Mouse (Mus musculus) lung, postnatal 0 days (tissue): ENCODE data around the gene Vgll4. TPM values are rescaled to one million over a fixed set of nuclear protein-coding genes. Genes with fewer than 3 reads are reported as not detected.

Source experiments
- ATAC-seq: fragments of 200-750 bp; cut with Nextera tagmentation; 2 replicates; pipeline ENCODE4 v1.8.0; 2017; ENCODE audit warnings: moderate library complexity
- DNase-seq: peaks from one replicate; pipeline ENCODE4 v3.0.0-alpha.2; 2016; ENCODE audit warnings: low spot score
- H3K27ac ChIP-seq: fragments of 300-500 bp; sonication (generic); 2 replicates; pipeline ENCODE4 v1.5.1; 2014; ENCODE audit warnings: antibody characterized with exemption, mild to moderate bottlenecking, low read length, mixed read lengths
- H3K27me3 ChIP-seq: fragments of 300-500 bp; sonication (generic); replicated peaks from 2 replicates; pipeline ENCODE4 v1.6.1; 2014; ENCODE audit warnings: low read length, mixed read lengths; ENCODE audit not compliant: insufficient read depth
- H3K36me3 ChIP-seq: fragments of 300-500 bp; sonication (generic); 2 replicates; pipeline ENCODE4 v1.6.1; 2014; ENCODE audit warnings: low read length, mixed read lengths; ENCODE audit not compliant: insufficient read depth
- H3K4me1 ChIP-seq: fragments of 300-500 bp; sonication (generic); 2 replicates; pipeline ENCODE4 v1.6.1; 2014; ENCODE audit warnings: antibody characterized with exemption, low read depth, low read length, mixed read lengths; ENCODE audit not compliant: insufficient read depth
- H3K4me2 ChIP-seq: fragments of 300-500 bp; sonication (generic); replicated peaks from 2 replicates; pipeline ENCODE4 v1.6.1; 2014; ENCODE audit warnings: low read depth, mild to moderate bottlenecking, low read length, moderate library complexity, mixed read lengths
- H3K4me3 ChIP-seq: fragments of 300-500 bp; sonication (generic); 2 replicates; pipeline ENCODE4 v1.5.1; 2014; ENCODE audit warnings: low read depth, low read length
- H3K9ac ChIP-seq: fragments of 300-500 bp; sonication (generic); replicated peaks from 2 replicates; pipeline ENCODE4 v1.6.1; 2014; ENCODE audit warnings: low read depth, mild to moderate bottlenecking
- H3K9me3 ChIP-seq: fragments of 300-500 bp; sonication (generic); 2 replicates; pipeline ENCODE4 v1.6.1; 2016; ENCODE audit warnings: low read length, mixed read lengths
- CTCF ChIP-seq: IDR thresholded peaks from 2 replicates; pipeline ENCODE4 v1.5.1; 2016; ENCODE audit warnings: antibody characterized with exemption, mild to moderate bottlenecking
- EP300 ChIP-seq: IDR thresholded peaks from 2 replicates; pipeline ENCODE4 v1.6.1; 2016; ENCODE audit warnings: antibody characterized with exemption, mild to moderate bottlenecking, control low read depth
- WGBS: fragments of 180-500 bp; shearing (Covaris S2); extraction: QIAGEN DNeasy Blood & Tissue Kit; methylation state at CpG from one replicate; pipeline ENCODE4 v1.1.7; 2014; 5-methylcytosine and 5-hydroxymethylcytosine counted together
- polyA plus RNA-seq: library from polyadenylated mRNA; unstranded; fragments of >200 nt; fragmentation: Nextera tagmentation; extraction: Ambion mirVana; gene quantifications from 2 replicates; pipeline ENCODE4 v1.2.1, GENCODE M21; 2015

Gene Vgll4
- polyA plus RNA-seq, 1 experiment from 2014 or later = 104 TPM

DNA sequence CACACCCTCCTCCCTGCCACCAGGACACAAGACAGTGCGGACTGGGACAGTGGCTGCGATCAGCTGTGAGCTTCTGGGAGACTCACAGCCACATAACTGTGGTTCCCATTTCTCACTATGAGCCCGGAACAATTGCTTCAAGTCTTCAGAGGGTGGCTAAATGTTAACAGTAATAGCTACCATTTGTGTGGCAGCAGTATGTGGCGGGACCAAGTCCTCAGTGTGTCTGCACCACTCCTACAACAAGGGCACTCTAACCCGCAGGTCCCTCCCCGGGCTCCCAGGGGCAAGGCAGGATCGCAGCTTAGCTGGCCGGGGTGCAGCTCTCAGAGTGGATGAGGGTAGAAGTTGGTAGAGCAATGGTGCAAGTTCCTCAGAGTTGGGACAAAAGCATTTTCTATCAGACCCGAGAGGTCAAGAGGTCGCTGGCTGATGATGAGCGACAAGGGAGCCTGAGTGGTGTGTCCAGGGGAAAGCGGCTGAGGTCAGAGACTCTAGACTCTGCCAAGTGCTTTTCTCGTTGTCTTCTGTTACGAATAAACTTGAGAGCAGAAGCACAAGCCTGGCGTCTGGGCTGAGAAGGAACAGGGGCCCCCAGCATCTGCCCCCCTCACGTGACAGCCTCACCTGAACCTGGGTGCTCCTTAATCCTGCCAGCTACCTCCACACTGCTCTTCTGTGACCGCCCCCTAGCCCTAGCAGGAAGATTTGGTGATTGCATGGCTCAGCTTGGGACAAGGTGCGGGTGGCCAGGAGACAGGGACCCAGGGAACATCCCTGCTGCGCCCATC, 95.5 kb downstream of the Vgll4 start:
- peak overlapping the region; percentile 63 for H3K9ac ChIP-seq
- peak overlapping the region; percentile 35 for H3K4me3 ChIP-seq
- peak; percentile 16 for ATAC-seq
- peak; percentile 29 for TF ChIP-seq CTCF
- no peak for TF ChIP-seq EP300
- WGBS = 7% methylated on average over 19 of the region's 19 CpGs
- peaks cover 49% of the 10 kb centered on the region for H3K4me1 ChIP-seq
- H3K9me3 ChIP-seq = no peaks in the 10 kb centered on the region
- no peaks in the 10 kb centered on the region for H3K27me3 ChIP-seq
- peak; percentile 58 for DNase-seq
- peak overlapping the region; percentile 73 for H3K4me2 ChIP-seq
- peak overlapping the region; percentile 96 for H3K27ac ChIP-seq
- H3K36me3 ChIP-seq = 0 out of 2 replicates have a peak, but pooled peaks cover 4% of the 10 kb centered on the region

DNA sequence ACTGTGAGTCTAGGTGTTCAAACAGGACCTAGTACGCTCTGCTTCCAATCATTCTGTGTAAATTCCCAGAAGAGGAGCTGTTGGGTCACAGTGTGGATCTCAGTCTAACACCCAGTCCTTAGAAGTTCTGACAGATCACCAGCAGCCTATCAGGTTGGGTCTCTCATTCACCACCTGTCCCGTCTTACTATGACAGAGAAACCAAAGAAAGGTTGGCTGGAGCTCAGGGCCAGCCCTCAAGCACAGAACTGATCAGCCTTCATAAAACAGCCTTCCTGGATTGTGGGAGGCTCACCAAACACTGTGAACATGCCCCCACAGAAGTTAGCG, 96.0 kb downstream of the Vgll4 start:
- 51% methylated on average over 3 of the region's 3 CpGs for WGBS
- Histone ChIP-seq H3K27ac (peak overlapping the region; percentile 96), H3K27me3 (no peaks in the 10 kb centered on the region), H3K4me1 (peaks cover 43% of the 10 kb centered on the region), H3K4me2 (peak overlapping the region; percentile 73), H3K4me3 (no peak overlapping the region), H3K9me3 (no peaks in the 10 kb centered on the region), H3K36me3 (0 out of 2 replicates have a peak, but pooled peaks cover under 1% of the 10 kb centered on the region), H3K9ac (peak overlapping the region; percentile 63)
- DNase-seq (no peak), ATAC-seq (no peak)
- TF ChIP-seq CTCF (no peak), EP300 (no peak)

DNA sequence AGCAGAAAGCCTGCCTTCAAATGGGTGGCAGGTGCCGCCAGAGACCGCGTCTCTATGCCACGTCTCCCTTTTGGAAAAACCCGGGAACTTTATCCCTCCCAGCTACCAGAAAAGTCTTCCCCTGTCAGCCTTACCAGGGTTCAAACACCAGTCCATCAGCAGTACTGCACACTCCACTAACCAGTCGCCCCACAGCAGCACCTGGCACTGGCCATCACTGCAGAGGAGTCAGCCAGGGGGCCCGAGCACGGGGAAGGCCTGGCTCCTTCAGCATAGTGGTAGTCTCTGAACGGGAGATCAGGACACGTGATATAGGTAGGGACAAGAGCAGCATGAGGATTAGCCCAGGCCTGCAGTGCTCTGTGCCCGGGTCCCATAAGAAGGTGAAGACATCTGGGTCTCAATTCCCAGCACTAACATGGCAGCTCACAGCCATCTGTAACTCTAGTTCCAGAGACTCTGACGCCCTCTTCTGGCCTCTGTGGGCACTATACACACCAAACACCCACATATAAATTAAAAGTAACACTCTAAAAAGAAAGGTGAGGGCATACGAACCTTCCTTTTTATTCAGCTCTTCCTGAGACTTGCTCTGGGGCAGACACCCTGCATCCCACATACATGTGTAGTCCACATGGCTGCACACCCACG, 98.7 kb downstream of the Vgll4 start:
- peak; percentile 21; the same call in 1 of the 2 replicates for TF ChIP-seq CTCF
- no peak for TF ChIP-seq EP300
- no peak overlapping the region for H3K27ac ChIP-seq
- WGBS = 81% methylated on average over 14 of the region's 14 CpGs
- H3K4me1 ChIP-seq = peaks cover 31% of the 10 kb centered on the region
- no peaks in the 10 kb centered on the region for H3K27me3 ChIP-seq
- no peak overlapping the region for H3K9ac ChIP-seq
- H3K4me2 ChIP-seq = no peak overlapping the region
- ATAC-seq (no peak), DNase-seq (no peak)
- H3K9me3 ChIP-seq = no peaks in the 10 kb centered on the region
- no peaks in the 10 kb centered on the region for H3K36me3 ChIP-seq
- H3K4me3 ChIP-seq = no peak overlapping the region

DNA sequence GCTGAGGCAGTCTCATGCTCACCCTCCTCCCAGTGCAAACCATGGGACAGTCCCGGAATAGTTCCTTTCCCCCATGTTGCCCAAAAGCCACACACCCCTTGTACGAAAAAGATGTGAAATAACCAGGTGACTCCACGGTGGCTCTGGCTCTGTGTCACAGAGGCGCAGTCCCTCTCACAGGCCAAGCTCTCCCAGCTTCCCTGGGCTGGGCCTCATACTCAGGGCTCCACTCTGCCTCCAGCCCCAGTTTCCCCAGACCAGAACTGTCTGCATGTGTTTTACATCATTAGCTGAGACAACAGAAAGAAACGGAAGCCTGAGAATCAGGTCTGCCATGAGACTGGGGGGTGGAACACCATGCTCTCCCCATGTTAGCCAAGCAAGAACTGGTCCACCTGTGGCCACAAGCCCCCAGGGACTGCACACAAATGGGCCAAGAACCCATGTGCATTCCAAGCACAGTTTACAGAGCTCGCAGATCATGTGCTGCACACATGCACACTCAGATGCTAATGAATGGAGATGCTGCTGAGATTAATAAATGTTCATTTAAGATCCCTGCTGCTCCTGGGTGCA, 100.2 kb downstream of the Vgll4 start:
- 66% methylated on average over 6 of the region's 6 CpGs for WGBS
- Histone ChIP-seq H3K9ac (no peak overlapping the region), H3K4me1 (peaks cover 22% of the 10 kb centered on the region; the same call in 1 of the 2 replicates), H3K27me3 (no peaks in the 10 kb centered on the region), H3K36me3 (no peaks in the 10 kb centered on the region), H3K9me3 (no peaks in the 10 kb centered on the region), H3K4me2 (no peak overlapping the region), H3K27ac (no peak overlapping the region), H3K4me3 (no peak overlapping the region)
- DNase-seq = no peak
- ATAC-seq = no peak
- TF ChIP-seq EP300 = no peak
- TF ChIP-seq CTCF = no peak

DNA sequence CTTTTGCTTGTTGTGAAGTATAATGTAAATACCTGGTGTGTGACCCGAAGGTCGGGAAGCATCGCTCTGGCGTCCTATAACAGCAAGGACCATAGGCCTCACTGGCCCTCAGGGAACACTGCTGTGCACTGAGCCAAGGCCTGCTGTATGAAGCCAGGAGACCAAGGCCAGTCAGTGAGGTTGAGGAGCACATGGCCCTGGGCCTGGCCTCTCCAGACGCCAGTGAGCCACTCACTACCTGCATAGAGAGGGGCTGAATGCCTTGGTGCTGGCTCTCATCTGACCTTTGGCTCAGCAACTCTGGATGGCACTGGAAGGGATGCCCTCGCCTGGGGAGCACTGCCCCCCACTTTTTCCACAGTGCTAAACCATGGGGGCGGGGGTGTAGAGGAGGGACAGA, 101.1 kb downstream of the Vgll4 start:
- TF ChIP-seq CTCF (no peak), EP300 (no peak)
- Histone ChIP-seq H3K36me3 (peaks cover under 1% of the 10 kb centered on the region; the same call in 1 of the 2 replicates), H3K4me3 (no peak overlapping the region), H3K9ac (no peak overlapping the region), H3K9me3 (no peaks in the 10 kb centered on the region), H3K27ac (no peak overlapping the region), H3K4me2 (no peak overlapping the region), H3K27me3 (no peaks in the 10 kb centered on the region), H3K4me1 (peaks cover 14% of the 10 kb centered on the region)
- ATAC-seq (no peak), DNase-seq (no peak)
- WGBS = 74% methylated on average over 7 of the region's 7 CpGs

DNA sequence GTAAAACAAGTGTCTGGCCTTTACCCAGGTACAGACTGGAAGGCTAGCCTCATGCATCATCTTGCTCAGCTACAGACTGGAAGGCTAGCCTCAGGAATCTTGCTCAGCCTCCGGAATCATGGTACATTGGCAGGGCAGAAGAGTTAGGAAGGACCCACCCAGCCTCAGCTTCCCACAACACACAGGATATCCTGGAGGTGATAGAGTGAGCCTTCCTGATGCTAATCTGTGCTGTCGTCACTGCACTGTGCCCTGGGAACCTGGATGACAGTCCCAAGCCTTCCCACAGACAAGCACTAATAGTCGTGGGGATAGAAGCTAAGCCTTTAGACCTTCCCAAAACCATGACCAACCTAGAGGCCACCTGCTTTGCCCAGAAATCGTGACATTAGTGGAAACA, 103.2 kb downstream of the Vgll4 start:
- Histone ChIP-seq H3K4me1 (peaks cover 13% of the 10 kb centered on the region), H3K4me2 (no peak overlapping the region), H3K27me3 (no peaks in the 10 kb centered on the region), H3K4me3 (no peak overlapping the region), H3K9ac (no peak overlapping the region), H3K27ac (peak overlapping the region; percentile 85), H3K36me3 (peaks cover 14% of the 10 kb centered on the region), H3K9me3 (no peaks in the 10 kb centered on the region)
- peak; percentile 58 for DNase-seq
- peak; percentile 94 for TF ChIP-seq EP300
- no peak for TF ChIP-seq CTCF
- 64% methylated on average over 4 of the region's 4 CpGs for WGBS
- peak; percentile 87 for ATAC-seq
